Mouse (Mus musculus) lung, postnatal 14 days (tissue): ENCODE measurements around the gene Pomgnt2.
"Not testable (repeated sequence)": the region's sequence is repeated elsewhere in the genome, so short reads cannot be mapped to it uniquely, and the experiment has no call there.

Source experiments
- DNase-seq: peaks from one replicate; pipeline ENCODE4 v3.0.0; 2021

Pomgnt2 gene

GRCm38 (mm10) chr9:121997010-121997409 is at the start of gene Pomgnt2:
TSS of gene Pomgnt2 (minus strand) at chr9:121997110.
- DNase-seq = no peak

DNA sequence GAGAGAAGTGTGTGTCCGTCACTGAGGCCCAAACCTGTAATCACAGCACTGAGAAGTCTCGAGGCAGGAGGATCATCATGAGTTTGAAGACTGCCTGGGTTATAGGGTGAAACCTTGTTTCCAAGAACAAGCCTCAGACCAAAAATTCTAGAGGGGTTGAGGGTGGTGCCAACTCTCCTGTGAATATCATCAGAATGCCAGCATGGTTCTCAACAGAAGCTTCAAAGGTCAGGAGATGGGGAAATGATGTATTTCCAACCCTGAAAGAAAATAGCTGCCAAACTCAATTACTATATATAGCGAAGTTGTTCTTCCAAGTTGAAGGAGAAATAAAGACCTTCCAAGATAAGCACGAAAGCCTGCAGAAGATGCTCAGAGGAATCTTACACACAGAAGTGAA is 42.9 kb upstream of the Pomgnt2 start:
- DNase-seq = no peak

DNA sequence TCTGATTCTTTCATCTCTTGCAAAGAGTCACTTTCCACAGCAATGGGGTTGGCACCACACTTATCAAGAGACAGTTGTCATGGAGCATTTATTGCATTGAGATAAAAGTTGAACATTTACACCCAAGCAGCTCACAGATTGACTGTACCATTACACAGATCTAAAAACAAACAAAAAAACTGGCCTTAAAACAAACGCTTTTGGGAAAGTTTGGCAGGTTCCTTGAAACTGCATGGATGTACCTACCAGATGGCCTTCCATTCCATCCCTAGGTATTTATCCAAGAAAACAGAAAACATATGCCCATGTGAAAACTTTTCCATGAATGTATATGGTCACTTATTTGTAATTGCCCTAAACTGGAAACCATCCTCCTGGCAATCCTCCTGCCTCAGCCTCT is 41.7 kb upstream of the Pomgnt2 start:
- no peak for DNase-seq

GRCm38 (mm10) chr9:122036496-122037054 is 39.7 kb upstream of the Pomgnt2 start:
- DNase-seq = no peak

DNA sequence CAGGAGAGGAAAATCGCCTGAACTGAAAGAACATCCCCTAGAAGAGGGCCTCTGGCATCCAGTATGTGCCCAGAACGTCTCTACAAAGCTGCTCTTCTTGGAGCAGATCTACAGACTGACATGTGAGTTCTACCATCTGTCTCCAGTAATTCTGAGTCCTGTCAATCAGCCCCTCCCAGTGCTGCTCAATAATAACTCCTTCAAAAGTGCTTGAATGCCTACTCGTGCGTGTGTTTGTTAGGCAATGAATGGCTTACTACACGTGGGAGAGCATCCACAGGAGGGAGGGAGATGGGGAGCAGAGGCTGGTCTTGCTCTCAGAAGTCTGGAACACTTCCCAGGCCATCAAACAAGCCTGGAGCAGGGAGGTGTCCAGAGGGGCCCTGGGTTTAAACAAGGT is 38.9 kb upstream of the Pomgnt2 start:
- no peak for DNase-seq

DNA sequence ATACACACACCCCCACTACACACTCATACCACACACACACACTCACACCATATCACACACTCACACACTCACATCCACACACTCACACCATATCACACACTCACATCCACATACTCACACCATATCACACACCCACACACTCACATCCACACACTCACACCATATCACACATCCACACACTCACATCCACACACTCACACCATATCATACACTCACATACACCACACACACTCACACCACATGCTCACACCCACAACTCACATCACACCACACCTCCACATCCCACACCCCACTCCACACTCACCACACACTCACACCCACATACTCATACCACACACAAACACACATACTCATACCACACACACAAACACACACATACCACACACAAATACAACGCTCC is 38.0 kb upstream of the Pomgnt2 start:
- DNase-seq = no peak

DNA sequence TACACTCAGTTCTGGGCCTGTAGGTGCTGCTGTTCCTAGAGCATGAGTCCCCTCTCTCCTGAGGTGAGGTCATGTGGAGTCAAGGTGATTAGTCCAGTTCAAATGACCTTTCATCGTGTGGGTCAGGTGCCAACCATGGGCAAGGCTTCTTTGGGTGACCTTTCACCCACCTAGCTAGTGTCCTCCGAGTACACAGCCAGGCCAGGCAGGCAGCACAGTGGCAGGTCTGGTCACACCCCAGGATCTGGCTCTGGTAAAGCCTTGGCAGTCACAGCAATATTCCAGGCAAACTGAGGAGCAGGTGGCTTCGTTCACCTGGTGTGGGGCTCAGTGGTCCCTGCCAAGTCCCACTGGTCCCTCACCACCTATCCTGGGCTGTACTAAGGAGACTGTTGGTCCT is 35.2 kb upstream of the Pomgnt2 start:
- DNase-seq = no peak

- DNase-seq = no peak
These were observed 33.8 kb upstream of the Pomgnt2 start for GRCm38 (mm10) chr9:122030706-122031105.

GRCm38 (mm10) chr9:122029765-122030164 is 32.9 kb upstream of the Pomgnt2 start:
- DNase-seq = no peak

- peak; percentile 73 for DNase-seq
These were observed 31.2 kb upstream of the Pomgnt2 start for GRCm38 (mm10) chr9:122027914-122028745.

GRCm38 (mm10) chr9:122027081-122027913 is 30.4 kb upstream of the Pomgnt2 start:
- DNase-seq = peak; percentile 72

DNA sequence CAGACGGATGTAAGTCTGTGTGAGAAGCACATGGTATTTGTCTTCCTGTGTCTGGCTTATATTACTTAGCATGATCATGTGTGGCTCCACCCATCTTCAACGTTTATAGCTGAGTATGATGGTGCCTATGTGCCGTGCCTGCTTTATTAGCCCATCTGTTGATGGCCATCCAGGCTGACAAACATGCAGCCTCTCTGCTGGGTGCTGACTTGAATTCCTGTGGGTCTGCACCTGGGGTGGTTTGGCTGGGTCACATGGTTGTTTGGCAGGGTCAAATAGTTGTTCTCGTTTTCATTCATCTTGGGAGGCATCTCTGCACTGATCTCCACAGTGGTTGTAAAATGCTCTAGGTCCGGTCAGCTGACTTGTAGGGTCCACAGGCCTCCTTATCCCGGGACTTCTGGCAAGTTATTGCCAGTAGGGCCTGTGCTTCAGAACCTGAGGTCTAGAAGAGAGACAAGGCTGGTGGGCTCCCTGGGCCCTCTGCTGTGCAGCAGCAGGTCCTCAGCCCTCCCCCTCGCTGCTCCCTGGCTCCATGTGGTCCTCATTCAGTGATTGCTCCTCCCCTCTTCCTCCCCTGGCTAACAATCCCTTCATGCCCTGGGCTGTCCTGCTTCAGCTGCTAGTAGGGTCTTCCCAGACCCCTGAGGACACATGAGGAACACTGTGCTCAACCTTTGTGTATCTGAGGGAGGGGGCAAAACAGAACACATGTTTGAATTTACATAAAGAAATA is 29.1 kb upstream of the Pomgnt2 start:
- DNase-seq = no peak

DNA sequence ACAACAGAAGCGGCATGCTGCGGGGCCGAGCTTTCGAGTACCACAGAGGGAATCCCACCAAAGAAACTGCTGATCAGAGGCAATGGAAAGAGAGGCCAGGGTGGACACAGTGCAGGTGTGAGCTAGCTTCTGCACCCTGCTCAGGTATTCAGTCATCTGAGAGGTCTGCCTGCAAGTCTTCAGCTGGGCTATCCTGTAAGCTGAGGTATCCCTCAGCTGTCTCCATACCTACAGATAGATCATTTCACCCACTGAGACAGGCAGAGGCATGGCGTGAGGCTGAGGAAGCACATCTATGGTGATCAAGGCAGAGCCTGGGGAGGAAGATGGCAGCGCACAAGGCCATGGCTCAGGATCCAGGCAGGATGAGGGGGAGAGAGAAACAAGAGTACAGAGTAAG is 27.5 kb upstream of the Pomgnt2 start:
- DNase-seq = no peak

DNA sequence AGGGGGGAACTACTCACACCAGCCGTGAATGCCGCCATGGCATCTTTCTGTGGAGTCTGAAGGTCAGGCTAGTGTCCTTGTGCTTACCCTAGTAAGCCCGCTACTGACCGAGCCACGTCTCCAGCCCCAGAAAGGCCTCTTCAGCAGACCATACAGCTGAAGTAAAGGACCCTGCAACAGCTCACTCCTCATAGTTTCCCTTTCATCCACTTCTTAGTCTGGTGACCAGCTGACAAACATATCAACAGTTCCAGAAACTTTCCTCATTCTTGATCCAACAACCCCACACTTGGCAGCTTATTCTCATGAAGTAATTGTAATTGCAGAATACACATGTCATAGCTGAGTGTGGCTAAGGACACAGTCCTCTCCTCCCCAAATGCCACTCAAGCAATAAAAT is 27.0 kb upstream of the Pomgnt2 start:
- DNase-seq = no peak

GRCm38 (mm10) chr9:122022776-122023175 is 25.9 kb upstream of the Pomgnt2 start:
- DNase-seq = peak; percentile 79

- DNase-seq = no peak
These were observed 24.7 kb upstream of the Pomgnt2 start for GRCm38 (mm10) chr9:122021581-122021980.

- not testable (repeated sequence) for DNase-seq
These were observed 24.3 kb upstream of the Pomgnt2 start for GRCm38 (mm10) chr9:122021171-122021570.

- no peak for DNase-seq
These were observed 23.4 kb upstream of the Pomgnt2 start for GRCm38 (mm10) chr9:122020321-122020720.

DNA sequence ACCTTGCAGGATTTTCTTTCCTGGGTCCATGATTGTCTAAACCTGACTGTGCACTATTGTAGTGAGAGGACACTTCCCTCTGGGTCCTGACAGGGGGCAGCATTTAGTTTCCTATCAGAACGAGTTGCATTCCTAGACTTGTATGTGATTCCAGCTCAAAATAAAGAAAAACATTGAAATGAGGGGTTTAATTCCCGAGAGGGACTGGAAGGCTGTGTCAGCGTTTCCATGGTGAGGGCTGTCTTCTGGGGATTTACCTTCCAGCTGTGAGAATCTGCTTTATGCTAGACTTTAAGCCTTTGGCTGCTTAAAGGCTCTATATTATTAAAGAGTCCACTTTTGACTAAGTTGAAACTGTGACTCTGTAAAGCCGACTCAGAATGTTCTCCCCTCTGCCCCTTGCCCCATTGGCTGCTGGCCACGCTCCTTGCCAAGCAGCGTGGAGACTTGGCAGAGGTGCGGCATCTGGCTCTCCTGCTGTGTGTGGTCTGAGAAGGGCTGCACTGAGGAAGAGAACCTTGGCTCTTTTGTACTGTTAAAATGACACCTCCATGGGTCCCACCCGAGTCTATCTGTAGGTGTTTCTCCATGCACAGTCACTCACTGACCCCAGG is 22.0 kb upstream of the Pomgnt2 start:
- DNase-seq = peak; percentile 78

DNA sequence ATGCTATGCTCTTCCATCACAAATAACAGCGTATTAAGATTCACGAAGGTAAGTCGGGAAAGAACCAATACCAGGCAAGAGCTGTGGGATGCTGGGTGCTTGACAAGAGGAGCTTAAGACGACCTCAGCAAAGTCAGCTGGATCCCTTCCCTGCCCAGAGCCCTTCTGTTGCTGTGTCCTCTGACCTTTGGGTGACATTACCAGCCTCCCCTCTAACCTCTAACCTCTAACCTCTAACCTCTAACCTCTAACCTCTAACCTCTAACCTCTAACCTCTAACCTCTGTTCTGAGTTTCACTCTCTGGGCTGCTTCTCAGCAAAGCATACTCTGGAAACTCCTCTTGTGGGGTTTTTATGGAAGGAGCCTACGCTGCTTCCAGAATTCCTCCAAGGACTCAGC is 21.2 kb upstream of the Pomgnt2 start:
- DNase-seq = no peak

GRCm38 (mm10) chr9:122014241-122014667 is 17.3 kb upstream of the Pomgnt2 start:
- DNase-seq = peak; percentile 86

GRCm38 (mm10) chr9:122013629-122014028 is 16.7 kb upstream of the Pomgnt2 start:
- DNase-seq = no peak
